Mouse (Mus musculus): ENCODE results near the gene Ccdc78.

- TF ChIP-seq CTCF (IDR thresholded peaks at IDR 0.05; ENCODE audit: low read depth, low read length) (no peak), POLR2A (IDR thresholded peaks at IDR 0.05; ENCODE audit: extremely low read depth, insufficient read depth, low read length) (no peak)
Observed at GRCm38 (mm10) chr17:25748238-25748637, 38.1 kb upstream of the Ccdc78 start.

Data from liver, adult 2 months (tissue).